ENCODE assay signal across 24 mouse cellular contexts in genomic region chr2:62307477-62307876, GRCm38 (mm10).
DNase-seq lines count a peak whose midpoint lies in the region; ATAC-seq and TF ChIP-seq lines count a peak whose summit lies in the region.
"Had no signal": no experiment of that assay in that cellular context is flagged by ENCODE, and none has a peak within 500 bp of the region (broad histone marks: within the 10 kb centered on the region; RNA-seq: fewer than 3 reads in every experiment).

No protein-coding gene starts in this region.

- ATAC-seq in forebrain, embryonic 15.5 days (replicated peaks) = peak; percentile 68
- no peak for ATAC-seq in forebrain, embryonic 12.5 days (ENCODE audit: low FRiP score)
- ATAC-seq: CD4-positive, CD25-positive, alpha-beta regulatory T cell, adult 4 months had no signal

- no peak for TF ChIP-seq CTCF in left cerebral cortex, adult 2 months (IDR thresholded peaks at IDR 0.05)
- no peak for TF ChIP-seq CTCF in cortical plate, adult 2 months (IDR thresholded peaks at IDR 0.05; ENCODE audit: extremely low read depth, insufficient read depth, low read length)

- peak overlapping the region; percentile 83 for H3K27ac ChIP-seq in forebrain, embryonic 15.5 days (replicated peaks)
- no peak overlapping the region for H3K27ac ChIP-seq in forebrain, embryonic 12.5 days
- peak overlapping the region; percentile 49; the same call in 1 of the 2 replicates for H3K27ac ChIP-seq in left cerebral cortex, adult 2 months
- H3K27ac ChIP-seq in cortical plate, adult 2 months (ENCODE audit: insufficient read depth, low read length) = peak overlapping the region; percentile 65
- H3K27ac ChIP-seq: embryonic facial prominence, embryonic 10.5 days; embryonic facial prominence, embryonic 13.5 days; hindbrain, embryonic 12.5 days; hindbrain, embryonic 15.5 days had no signal

- TF ChIP-seq POLR2A in cortical plate, adult 2 months (IDR thresholded peaks at IDR 0.05; ENCODE audit: extremely low read depth, insufficient read depth, low read length) = no peak

- H3K4me3 ChIP-seq in forebrain, embryonic 15.5 days = no peak overlapping the region
- no peak overlapping the region for H3K4me3 ChIP-seq in forebrain, embryonic 12.5 days (replicated peaks)
- no peak overlapping the region for H3K4me3 ChIP-seq in left cerebral cortex, adult 2 months
- H3K4me3 ChIP-seq in cortical plate, adult 2 months (ENCODE audit: insufficient read depth, low read length) = no peak overlapping the region
- H3K4me3 ChIP-seq: embryonic facial prominence, embryonic 10.5 days; embryonic facial prominence, embryonic 13.5 days; erythroblast, embryonic 14.5 days; hindbrain, embryonic 12.5 days; hindbrain, embryonic 15.5 days had no signal

- no peaks in the 10 kb centered on the region for H3K36me3 ChIP-seq in forebrain, embryonic 15.5 days
- no peaks in the 10 kb centered on the region for H3K36me3 ChIP-seq in forebrain, embryonic 12.5 days (replicated peaks)
- H3K36me3 ChIP-seq: embryonic facial prominence, embryonic 10.5 days; embryonic facial prominence, embryonic 13.5 days; hindbrain, embryonic 12.5 days; hindbrain, embryonic 15.5 days had no signal

- DNase-seq in left cerebral cortex, adult 2 months (ENCODE audit: extremely low spot score in 1 of 2, low spot score in 2 of 2) = no peak
- no peak for DNase-seq in left cerebral cortex, adult 9 months (ENCODE audit: low spot score in 2 of 2)
- DNase-seq in telencephalon, adult 2 months (ENCODE audit: low read depth, low spot score) = peak; percentile 23
- no peak for DNase-seq in gastrocnemius, postnatal 10 days
- no peak for DNase-seq in cerebellum, postnatal 10 days
- DNase-seq: adrenal gland, adult 2 months; adrenal gland, postnatal 14 days; cerebellum, adult 18-20 months; cerebellum, adult 9-10 months; cerebellum, postnatal 25 days; embryo, embryonic 11 days; gastrocnemius, postnatal 14 days; heart, adult 11 months; kidney, adult 11 months had no signal

- intact Hi-C loops in left cerebral cortex, adult 2 months (cut with DNase I) = loop anchor here (2.0 kb wide), 2 partner anchors 33 to 265 kb away; no protein-coding TSS in a partner anchor

- no peaks in the 10 kb centered on the region for H3K9me3 ChIP-seq in forebrain, embryonic 15.5 days
- no peaks in the 10 kb centered on the region for H3K9me3 ChIP-seq in forebrain, embryonic 12.5 days
- H3K9me3 ChIP-seq: embryonic facial prominence, embryonic 10.5 days; embryonic facial prominence, embryonic 13.5 days; hindbrain, embryonic 12.5 days; hindbrain, embryonic 15.5 days had no signal

- WGBS in forebrain, embryonic 15.5 days = 66% methylated on average over 2 of the region's 2 CpGs
- 90% methylated on average over 2 of the region's 2 CpGs for WGBS in forebrain, embryonic 12.5 days

- no peaks in the 10 kb centered on the region for H3K27me3 ChIP-seq in forebrain, embryonic 15.5 days
- no peaks in the 10 kb centered on the region for H3K27me3 ChIP-seq in forebrain, embryonic 12.5 days
- H3K27me3 ChIP-seq: embryonic facial prominence, embryonic 13.5 days; hindbrain, embryonic 12.5 days; hindbrain, embryonic 15.5 days had no signal

- no peak overlapping the region for H3K9ac ChIP-seq in forebrain, embryonic 15.5 days (replicated peaks)
- no peak overlapping the region for H3K9ac ChIP-seq in forebrain, embryonic 12.5 days
- H3K9ac ChIP-seq: embryonic facial prominence, embryonic 13.5 days; hindbrain, embryonic 12.5 days; hindbrain, embryonic 15.5 days had no signal

- no peaks in the 10 kb centered on the region for H3K4me1 ChIP-seq in forebrain, embryonic 15.5 days
- no peaks in the 10 kb centered on the region for H3K4me1 ChIP-seq in forebrain, embryonic 12.5 days
- peaks cover 4% of the 10 kb centered on the region for H3K4me1 ChIP-seq in cortical plate, adult 2 months (ENCODE audit: control insufficient read depth, insufficient read depth, low read length)
- H3K4me1 ChIP-seq: embryonic facial prominence, embryonic 10.5 days; embryonic facial prominence, embryonic 13.5 days; hindbrain, embryonic 12.5 days; hindbrain, embryonic 15.5 days had no signal

- H3K4me2 ChIP-seq in forebrain, embryonic 15.5 days (replicated peaks) = no peak overlapping the region
- no peak overlapping the region for H3K4me2 ChIP-seq in forebrain, embryonic 12.5 days
- H3K4me2 ChIP-seq: embryonic facial prominence, embryonic 13.5 days; heart, embryonic 11.5 days; hindbrain, embryonic 12.5 days; hindbrain, embryonic 15.5 days had no signal
